Mouse (Mus musculus): Measurements from ENCODE around the gene Acta2.

DNA sequence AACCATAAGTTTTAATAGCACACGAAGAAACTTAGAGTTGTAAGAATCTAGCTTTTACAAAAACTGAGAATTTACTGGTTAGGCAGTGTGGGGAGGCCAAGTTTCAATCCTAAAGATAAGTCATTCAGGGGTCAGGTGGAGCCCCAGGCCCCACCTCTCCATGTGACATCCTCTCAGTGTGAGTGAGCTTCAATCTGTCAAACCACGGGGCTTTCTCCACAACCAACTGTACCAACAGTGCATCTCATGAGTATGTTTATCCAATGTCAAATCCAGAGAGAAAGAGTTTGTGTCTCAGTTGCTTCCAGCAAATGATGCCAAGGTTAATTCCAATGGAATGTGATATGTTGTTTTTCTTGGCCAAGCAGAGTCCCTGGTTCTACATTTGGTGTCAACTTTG lies 29.4 kb upstream of the Acta2 start:
- TF ChIP-seq CTCF (conservative IDR thresholded peaks at IDR 0.05; ENCODE audit: insufficient read depth, insufficient read length, low read depth, low read length) (no peak), POLR2A (IDR thresholded peaks at IDR 0.05; ENCODE audit: low read depth, low read length) (no peak)

Measured in kidney, adult 2 months (tissue).